Mouse (Mus musculus) embryonic stem cell, embryonic (primary cell): ENCODE results near the gene Wdpcp.

Experiments used
- CTCF ChIA-PET, 4 experiments: fragments of 300-600 bp in 2 of 4; fragments of 350-600 bp in 2 of 4; sonication (Branson Sonifier 250); formaldehyde crosslinking; loops; one replicate each; lab custom pipeline; 2022; ENCODE audit warnings: inconsistent platforms in 2 of 4; lab: Charles Lee
- POLR2A ChIA-PET, 4 experiments: fragments of 300-600 bp in 2 of 4; fragments of 350-600 bp in 2 of 4; sonication (Branson Sonifier 250); formaldehyde crosslinking; loops; one replicate each; lab custom pipeline; 2022; ENCODE audit warnings: antibody characterized with exemption in 4 of 4, inconsistent platforms in 1 of 4; lab: Charles Lee

The Wdpcp gene

GRCm38 (mm10) chr11:21875077-21875476 is 303.0 kb downstream of the Wdpcp start:
- CTCF ChIA-PET, result interaction anchor here in 1 of 4 experiments (0.6 kb wide), 1 partner anchor 23 kb away, joined by 5 read pairs; no protein-coding TSS in a partner anchor
- POLR2A ChIA-PET, result interaction anchor here in 1 of 4 experiments (1.5 kb wide), 1 partner anchor 9 kb away, joined by 4 read pairs; no protein-coding TSS in a partner anchor

- CTCF ChIA-PET, result no interaction called here
Observed at GRCm38 (mm10) chr11:21894696-21895095, 322.7 kb downstream of the Wdpcp start.

GRCm38 (mm10) chr11:21922531-21922930 is 350.5 kb downstream of the Wdpcp start:
- ChIA-PET POLR2A (no interaction called here), CTCF (no interaction called here)

More at GRCm38 (mm10) chr11:21894696-21895095, 322.7 kb downstream of the Wdpcp start:
- POLR2A ChIA-PET, result no interaction called here
